In the genomic region with DNA sequence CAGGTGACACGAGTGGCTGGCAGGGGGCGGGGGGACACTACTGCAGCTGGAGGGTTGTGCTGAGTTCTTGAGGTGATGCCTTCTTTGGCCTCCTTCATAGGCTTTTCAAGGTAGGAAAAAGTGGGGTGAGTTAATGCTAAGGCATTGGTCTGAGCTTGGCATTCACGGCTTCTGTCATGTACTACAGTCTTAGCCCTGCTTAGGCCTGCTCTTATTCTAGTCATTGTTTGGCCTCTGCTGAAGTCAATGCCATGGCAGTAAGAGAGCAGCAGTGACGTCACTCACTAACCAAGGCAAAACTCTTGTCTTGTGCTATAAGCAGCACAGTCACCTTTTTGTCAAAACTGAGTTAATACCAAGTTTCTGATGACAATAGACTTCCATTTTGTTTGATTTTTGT, we compare ENCODE assay signal across 8 mouse cellular contexts. TPM values are rescaled to one million over a fixed set of nuclear protein-coding genes. Genes with fewer than 3 reads are reported as not detected.
DNase-seq lines count a peak whose midpoint lies in the region; ATAC-seq and TF ChIP-seq lines count a peak whose summit lies in the region.

No protein-coding gene starts in this region.

- peak; percentile 25 to 38 for DNase-seq in adrenal gland, postnatal 36 days
- no peak for DNase-seq in adrenal gland, adult 8-10 months
- DNase-seq in liver, embryonic 11.5 days (ENCODE audit: low spot score) = no peak
- DNase-seq in right cerebral cortex, postnatal 10 days (ENCODE audit: low spot score in 2 of 2) = no peak
- DNase-seq in frontal cortex, postnatal 36 days (ENCODE audit: low spot score in 2 of 2) = no peak
- DNase-seq in kidney, adult 9 months = no peak

- no peaks in the 10 kb centered on the region for H3K27me3 ChIP-seq in C2C12 (ENCODE audit: control insufficient read depth, insufficient read depth, insufficient read length)
- H3K27me3 ChIP-seq in forebrain, embryonic 13.5 days = no peaks in the 10 kb centered on the region
- no peaks in the 10 kb centered on the region for H3K27me3 ChIP-seq in liver, embryonic 11.5 days (replicated peaks; ENCODE audit: control insufficient read depth, insufficient read depth, low read length)

- peaks cover 48% of the 10 kb centered on the region for H3K79me3 ChIP-seq in C2C12 (ENCODE audit: low read depth)

- no peak for TF ChIP-seq CTCF in C2C12 (IDR thresholded peaks at IDR 0.05; ENCODE audit: control insufficient read depth, insufficient read depth, insufficient read length)

- ATAC-seq in forebrain, embryonic 13.5 days = no peak
- no peak for ATAC-seq in liver, embryonic 11.5 days (replicated peaks; ENCODE audit: low FRiP score)

- no peak overlapping the region for H3K4me3 ChIP-seq in C2C12 (ENCODE audit: insufficient read depth, poor library complexity, severe bottlenecking)
- peak overlapping the region; percentile 100 for H3K4me3 ChIP-seq in forebrain, embryonic 13.5 days
- peak overlapping the region; percentile 100 for H3K4me3 ChIP-seq in liver, embryonic 11.5 days (ENCODE audit: low read depth, low read length)

- 36% methylated on average over 4 of the region's 4 CpGs for WGBS in forebrain, embryonic 13.5 days
- 75% methylated on average over 4 of the region's 4 CpGs for WGBS in liver, embryonic 11.5 days

- H3ac ChIP-seq in C2C12 (ENCODE audit: control insufficient read depth, insufficient read length, low read depth) = peak overlapping the region; percentile 13

- H3K4me1 ChIP-seq in forebrain, embryonic 13.5 days = peaks cover 39% of the 10 kb centered on the region
- peaks cover 32% of the 10 kb centered on the region for H3K4me1 ChIP-seq in liver, embryonic 11.5 days (replicated peaks; ENCODE audit: control insufficient read depth, insufficient read depth, low read length)

- peak overlapping the region; percentile 100 for H3K9ac ChIP-seq in forebrain, embryonic 13.5 days
- H3K9ac ChIP-seq in liver, embryonic 11.5 days (ENCODE audit: low read depth, low read length) = peak overlapping the region; percentile 100

- H3K36me3 ChIP-seq in C2C12 (ENCODE audit: control insufficient read depth, insufficient read depth) = peaks cover 46% of the 10 kb centered on the region
- peaks cover 45% of the 10 kb centered on the region for H3K36me3 ChIP-seq in forebrain, embryonic 13.5 days (ENCODE audit: poor library complexity, severe bottlenecking)
- peaks cover 43% of the 10 kb centered on the region for H3K36me3 ChIP-seq in liver, embryonic 11.5 days (ENCODE audit: control insufficient read depth, insufficient read depth, low read length)

- H3K4me2 ChIP-seq in forebrain, embryonic 13.5 days = peak overlapping the region; percentile 88
- peak overlapping the region; percentile 84 for H3K4me2 ChIP-seq in liver, embryonic 11.5 days

- H3K79me2 ChIP-seq in C2C12 (ENCODE audit: control insufficient read depth, insufficient read depth) = peaks cover 77% of the 10 kb centered on the region

- H3K9me3 ChIP-seq in forebrain, embryonic 13.5 days (replicated peaks) = no peaks in the 10 kb centered on the region
- no peaks in the 10 kb centered on the region for H3K9me3 ChIP-seq in liver, embryonic 11.5 days (ENCODE audit: control insufficient read depth, low read length)

- H3K27ac ChIP-seq in forebrain, embryonic 13.5 days = no peak overlapping the region
- no peak overlapping the region for H3K27ac ChIP-seq in liver, embryonic 11.5 days (ENCODE audit: low read depth, low read length)

TF ChIP-seq in C2C12, 6 proteins besides CTCF, POLR2A, EP300 and RAD21:
- TF ChIP-seq MYOD1 (IDR thresholded peaks at IDR 0.05; ENCODE audit: control insufficient read depth, insufficient read length, low read depth) = no peak
- TF ChIP-seq MYOG (IDR thresholded peaks at IDR 0.05; ENCODE audit: control insufficient read depth, extremely low read depth, insufficient read length) = no peak
- TF ChIP-seq CEBPB (IDR thresholded peaks at IDR 0.05; ENCODE audit: low read depth) = no peak
- TF ChIP-seq USF1 (IDR thresholded peaks at IDR 0.05; ENCODE audit: low read depth) = no peak
- TF ChIP-seq MAX (IDR thresholded peaks at IDR 0.05) = no peak
- TF ChIP-seq FOSL1 (IDR thresholded peaks at IDR 0.05; ENCODE audit: insufficient read depth, low read length, poor library complexity, severe bottlenecking) = no peak

RNA-seq across cellular contexts. Expression of gene Msl1, which starts 2.6 kb away (rescaled TPM):
- total RNA-seq in adrenal gland, postnatal 36 days (2021) = 100 to 1,000 TPM in 1 of 2 experiments, 10 to 100 TPM in 1; 94.2 to 106 TPM
- total RNA-seq in adrenal gland, adult 8-10 months (2022) = 10 to 100 TPM; 93.5 to 98.5 (median 93.7) TPM
- 40.5 TPM for polyA plus RNA-seq in C2C12 (2012; fragmentation: generic; extraction: Trizol)
- 31.3 and 32.9 TPM in 2 replicates for polyA plus RNA-seq in forebrain, embryonic 13.5 days (2015; fragmentation: Nextera tagmentation; extraction: Ambion mirVana)
- 14.8 and 17.7 TPM in 2 replicates for polyA plus RNA-seq in liver, embryonic 11.5 days (2014; fragmentation: Nextera tagmentation; extraction: Ambion mirVana)

RNA-seq across cellular contexts. Expression of gene Casc3, which starts 6.8 kb away (rescaled TPM):
- total RNA-seq in adrenal gland, postnatal 36 days (2021) = 10 to 100 TPM; 29.6 to 34.3 TPM
- total RNA-seq in adrenal gland, adult 8-10 months (2022) = 10 to 100 TPM; 34.3 to 47.2 (median 41.6) TPM
- polyA plus RNA-seq in C2C12 (2012; fragmentation: generic; extraction: Trizol) = 24.4 TPM
- 46.4 and 51.1 TPM in 2 replicates for polyA plus RNA-seq in forebrain, embryonic 13.5 days (2015; fragmentation: Nextera tagmentation; extraction: Ambion mirVana)
- polyA plus RNA-seq in liver, embryonic 11.5 days (2014; fragmentation: Nextera tagmentation; extraction: Ambion mirVana) = 34.8 and 35.6 TPM in 2 replicates

RNA-seq across cellular contexts. Expression of gene Nr1d1, which starts 22.8 kb away (rescaled TPM):
- 100 to 1,000 TPM; 116 to 171 TPM for total RNA-seq in adrenal gland, postnatal 36 days (2021)
- total RNA-seq in adrenal gland, adult 8-10 months (2022) = 100 to 1,000 TPM; 140 to 286 (median 201) TPM
- polyA plus RNA-seq in C2C12 (2012; fragmentation: generic; extraction: Trizol) = 22.3 TPM
- 2.1 and 2.3 TPM in 2 replicates for polyA plus RNA-seq in forebrain, embryonic 13.5 days (2015; fragmentation: Nextera tagmentation; extraction: Ambion mirVana)
- polyA plus RNA-seq in liver, embryonic 11.5 days (2014; fragmentation: Nextera tagmentation; extraction: Ambion mirVana) = 2.1 and 2.7 TPM in 2 replicates

RNA-seq across cellular contexts. Expression of gene Rapgefl1, which starts 38.7 kb away (rescaled TPM):
- total RNA-seq in adrenal gland, postnatal 36 days (2021) = under 1 TPM; 0.46 to 0.69 TPM
- 1 to 10 TPM in 2 of 4 experiments, under 1 TPM in 2; 0.55 to 1.8 (median 1.0) TPM for total RNA-seq in adrenal gland, adult 8-10 months (2022)
- polyA plus RNA-seq in C2C12 (2012; fragmentation: generic; extraction: Trizol) = 0.66 TPM
- polyA plus RNA-seq in forebrain, embryonic 13.5 days (2015; fragmentation: Nextera tagmentation; extraction: Ambion mirVana) = 2.4 and 3.0 TPM in 2 replicates
- 0.39 and 0.55 TPM in 2 replicates for polyA plus RNA-seq in liver, embryonic 11.5 days (2014; fragmentation: Nextera tagmentation; extraction: Ambion mirVana)

RNA-seq across cellular contexts. Expression of gene Thra, which starts 57.5 kb away (rescaled TPM):
- 10 to 100 TPM; 69.2 to 91.7 TPM for total RNA-seq in adrenal gland, postnatal 36 days (2021)
- 100 to 1,000 TPM in 1 of 4 experiments, 10 to 100 TPM in 3; 67.1 to 111 (median 82.9) TPM for total RNA-seq in adrenal gland, adult 8-10 months (2022)
- 28.1 TPM for polyA plus RNA-seq in C2C12 (2012; fragmentation: generic; extraction: Trizol)
- polyA plus RNA-seq in forebrain, embryonic 13.5 days (2015; fragmentation: Nextera tagmentation; extraction: Ambion mirVana) = 93.5 and 95.2 TPM in 2 replicates
- 26.6 and 31.6 TPM in 2 replicates for polyA plus RNA-seq in liver, embryonic 11.5 days (2014; fragmentation: Nextera tagmentation; extraction: Ambion mirVana)

Comparison
In these comparisons a context has a peak if more than half of its experiments do, and no peak if none do; other contexts are left out.
1. DNase-seq: peak in adrenal gland, postnatal 36 days (2 of 2); none in adrenal gland, adult 8-10 months (single experiment), liver, embryonic 11.5 days (single experiment), right cerebral cortex, postnatal 10 days (0 of 2), frontal cortex, postnatal 36 days (0 of 2) and kidney, adult 9 months (single experiment).